Mouse (Mus musculus): Measurements from ENCODE around the gene Grin2d. TPM values are rescaled to one million over a fixed set of nuclear protein-coding genes. Genes with fewer than 3 reads are reported as not detected.

Grin2d gene
- polyA plus RNA-seq, 1 experiment, result 10.4 TPM

GRCm38 (mm10) chr7:45867871-45868270 lies 10.3 kb downstream of the Grin2d start:
- no peak for TF ChIP-seq CTCF (IDR thresholded peaks at IDR 0.05; ENCODE audit: extremely low read depth, insufficient read length, insufficient replicate concordance, low read depth, low read length)
- TF ChIP-seq POLR2A (IDR thresholded peaks at IDR 0.05; ENCODE audit: low read depth, low read length), result no peak
- 33% methylated on average over 2 of the region's 2 CpGs for WGBS
- Histone ChIP-seq H3K27me3 (ENCODE audit: control insufficient read depth, insufficient read depth, low read length) (peaks cover 15% of the 10 kb centered on the region; the same call in 1 of the 2 replicates), H3K4me3 (ENCODE audit: low read depth, low read length) (no peak overlapping the region), H3K4me1 (ENCODE audit: control insufficient read depth, insufficient read depth, insufficient read length, low read length) (peaks cover 22% of the 10 kb centered on the region), H3K36me3 (ENCODE audit: control insufficient read depth, insufficient read depth, low read length) (no peaks in the 10 kb centered on the region), H3K27ac (ENCODE audit: insufficient read depth, low read depth, low read length) (peak overlapping the region; percentile 71)

GRCm38 (mm10) chr7:45865925-45866910 lies 12.0 kb downstream of the Grin2d start:
- H3K27ac ChIP-seq (ENCODE audit: insufficient read depth, low read depth, low read length), result peak overlapping the region; percentile 32
- H3K4me3 ChIP-seq (ENCODE audit: low read depth, low read length), result peak overlapping the region; percentile 69
- 0 out of 2 replicates have a peak, but pooled peaks cover 9% of the 10 kb centered on the region for H3K27me3 ChIP-seq (ENCODE audit: control insufficient read depth, insufficient read depth, low read length)
- 1% methylated on average over 117 of the region's 117 CpGs for WGBS
- TF ChIP-seq CTCF (IDR thresholded peaks at IDR 0.05; ENCODE audit: extremely low read depth, insufficient read length, insufficient replicate concordance, low read depth, low read length) (no peak), POLR2A (IDR thresholded peaks at IDR 0.05; ENCODE audit: low read depth, low read length) (peak; percentile 58)
- no peaks in the 10 kb centered on the region for H3K36me3 ChIP-seq (ENCODE audit: control insufficient read depth, insufficient read depth, low read length)
- H3K4me1 ChIP-seq (ENCODE audit: control insufficient read depth, insufficient read depth, insufficient read length, low read length), result peaks cover 22% of the 10 kb centered on the region

GRCm38 (mm10) chr7:45864435-45864834 lies 13.7 kb downstream of the Grin2d start:
- Histone ChIP-seq H3K27ac (ENCODE audit: insufficient read depth, low read depth, low read length) (no peak overlapping the region), H3K36me3 (ENCODE audit: control insufficient read depth, insufficient read depth, low read length) (no peaks in the 10 kb centered on the region), H3K27me3 (ENCODE audit: control insufficient read depth, insufficient read depth, low read length) (no peaks in the 10 kb centered on the region), H3K4me3 (ENCODE audit: low read depth, low read length) (no peak overlapping the region), H3K4me1 (ENCODE audit: control insufficient read depth, insufficient read depth, insufficient read length, low read length) (peaks cover 21% of the 10 kb centered on the region; the same call in 1 of the 2 replicates)
- TF ChIP-seq CTCF (IDR thresholded peaks at IDR 0.05; ENCODE audit: extremely low read depth, insufficient read length, insufficient replicate concordance, low read depth, low read length), result no peak
- TF ChIP-seq POLR2A (IDR thresholded peaks at IDR 0.05; ENCODE audit: low read depth, low read length), result no peak
- 65% methylated on average over 3 of the region's 3 CpGs for WGBS

GRCm38 (mm10) chr7:45862804-45863203 lies 15.4 kb downstream of the Grin2d start:
- H3K36me3 ChIP-seq (ENCODE audit: control insufficient read depth, insufficient read depth, low read length), result no peaks in the 10 kb centered on the region
- no peaks in the 10 kb centered on the region for H3K27me3 ChIP-seq (ENCODE audit: control insufficient read depth, insufficient read depth, low read length)
- H3K27ac ChIP-seq (ENCODE audit: insufficient read depth, low read depth, low read length), result no peak overlapping the region
- 81% methylated on average over 7 of the region's 7 CpGs for WGBS
- no peak for TF ChIP-seq POLR2A (IDR thresholded peaks at IDR 0.05; ENCODE audit: low read depth, low read length)
- no peak for TF ChIP-seq CTCF (IDR thresholded peaks at IDR 0.05; ENCODE audit: extremely low read depth, insufficient read length, insufficient replicate concordance, low read depth, low read length)
- H3K4me1 ChIP-seq (ENCODE audit: control insufficient read depth, insufficient read depth, insufficient read length, low read length), result peaks cover 7% of the 10 kb centered on the region; the same call in 1 of the 2 replicates
- no peak overlapping the region for H3K4me3 ChIP-seq (ENCODE audit: low read depth, low read length)

GRCm38 (mm10) chr7:45859008-45859407 lies 19.2 kb downstream of the Grin2d start:
- TF ChIP-seq CTCF (IDR thresholded peaks at IDR 0.05; ENCODE audit: extremely low read depth, insufficient read length, insufficient replicate concordance, low read depth, low read length), result no peak
- TF ChIP-seq POLR2A (IDR thresholded peaks at IDR 0.05; ENCODE audit: low read depth, low read length), result no peak
- Histone ChIP-seq H3K4me3 (ENCODE audit: low read depth, low read length) (no peak overlapping the region), H3K27me3 (ENCODE audit: control insufficient read depth, insufficient read depth, low read length) (no peaks in the 10 kb centered on the region; the same call in 1 of the 2 replicates), H3K36me3 (ENCODE audit: control insufficient read depth, insufficient read depth, low read length) (no peaks in the 10 kb centered on the region), H3K27ac (ENCODE audit: insufficient read depth, low read depth, low read length) (no peak overlapping the region), H3K4me1 (ENCODE audit: control insufficient read depth, insufficient read depth, insufficient read length, low read length) (0 out of 2 replicates have a peak, but pooled peaks cover 2% of the 10 kb centered on the region)
- 46% methylated on average over 4 of the region's 4 CpGs for WGBS

GRCm38 (mm10) chr7:45856950-45857901 lies 21.0 kb downstream of the Grin2d start:
- H3K4me3 ChIP-seq (ENCODE audit: low read depth, low read length), result peak overlapping the region; percentile 41
- 17% methylated on average over 30 of the region's 30 CpGs for WGBS
- no peaks in the 10 kb centered on the region; the same call in 1 of the 2 replicates for H3K27me3 ChIP-seq (ENCODE audit: control insufficient read depth, insufficient read depth, low read length)
- no peaks in the 10 kb centered on the region for H3K36me3 ChIP-seq (ENCODE audit: control insufficient read depth, insufficient read depth, low read length)
- TF ChIP-seq POLR2A (IDR thresholded peaks at IDR 0.05; ENCODE audit: low read depth, low read length) (no peak), CTCF (IDR thresholded peaks at IDR 0.05; ENCODE audit: extremely low read depth, insufficient read length, insufficient replicate concordance, low read depth, low read length) (no peak)
- no peak overlapping the region for H3K27ac ChIP-seq (ENCODE audit: insufficient read depth, low read depth, low read length)
- 0 out of 2 replicates have a peak, but pooled peaks cover 2% of the 10 kb centered on the region for H3K4me1 ChIP-seq (ENCODE audit: control insufficient read depth, insufficient read depth, insufficient read length, low read length)
